Mouse (Mus musculus): ENCODE results near the gene Higd2a.
A peak's percentile ranks its signal among the peaks of the same experiment; 100 is the strongest.
"Not testable (repeated sequence)": the region's sequence is repeated elsewhere in the genome, so short reads cannot be mapped to it uniquely, and the experiment has no call there.

Gene Higd2a

GRCm38 (mm10) chr13:54582126-54582525 lies 7.9 kb upstream of the Higd2a start:
- no peak for DNase-seq (ENCODE audit: low spot score in 2 of 2)

- no peak for DNase-seq (ENCODE audit: low spot score in 2 of 2)
Observed at GRCm38 (mm10) chr13:54582860-54583259, 7.1 kb upstream of the Higd2a start.

GRCm38 (mm10) chr13:54585831-54586230 lies 4.2 kb upstream of the Higd2a start:
- DNase-seq (ENCODE audit: low spot score in 2 of 2) = no peak

- DNase-seq (ENCODE audit: low spot score in 2 of 2) = no peak
Observed at GRCm38 (mm10) chr13:54589414-54589995, 502 bp upstream of the Higd2a start.

GRCm38 (mm10) chr13:54591776-54592356 lies 1.9 kb downstream of the Higd2a start:
- no peak for DNase-seq (ENCODE audit: low spot score in 2 of 2)

- no peak for DNase-seq (ENCODE audit: low spot score in 2 of 2)
Observed at GRCm38 (mm10) chr13:54593617-54594016, 3.6 kb downstream of the Higd2a start.

GRCm38 (mm10) chr13:54596107-54596690 lies 6.2 kb downstream of the Higd2a start:
- no peak for DNase-seq (ENCODE audit: low spot score in 2 of 2)

- DNase-seq (ENCODE audit: low spot score in 2 of 2) = no peak
Observed at GRCm38 (mm10) chr13:54596870-54597269, 6.9 kb downstream of the Higd2a start.

- no peak for DNase-seq (ENCODE audit: low spot score in 2 of 2)
Observed at GRCm38 (mm10) chr13:54598622-54599143, 8.7 kb downstream of the Higd2a start.

GRCm38 (mm10) chr13:54602639-54603111 lies 12.7 kb downstream of the Higd2a start:
- DNase-seq (ENCODE audit: low spot score in 2 of 2) = no peak

- no peak for DNase-seq (ENCODE audit: low spot score in 2 of 2)
Observed at GRCm38 (mm10) chr13:54603501-54603900, 13.5 kb downstream of the Higd2a start.

- no peak for DNase-seq (ENCODE audit: low spot score in 2 of 2)
Observed at GRCm38 (mm10) chr13:54604221-54604620, 14.2 kb downstream of the Higd2a start.

- no peak for DNase-seq (ENCODE audit: low spot score in 2 of 2)
Observed at GRCm38 (mm10) chr13:54605426-54605825, 15.4 kb downstream of the Higd2a start.

GRCm38 (mm10) chr13:54607204-54607603 lies 17.2 kb downstream of the Higd2a start:
- DNase-seq (ENCODE audit: low spot score in 2 of 2) = no peak

- DNase-seq (ENCODE audit: low spot score in 2 of 2) = no peak
Observed at GRCm38 (mm10) chr13:54608002-54608401, 18.0 kb downstream of the Higd2a start.

- no peak for DNase-seq (ENCODE audit: low spot score in 2 of 2)
Observed at GRCm38 (mm10) chr13:54608666-54609065, 18.7 kb downstream of the Higd2a start.

GRCm38 (mm10) chr13:54609301-54609700 lies 19.3 kb downstream of the Higd2a start:
- no peak for DNase-seq (ENCODE audit: low spot score in 2 of 2)

GRCm38 (mm10) chr13:54610613-54610971 lies 20.6 kb downstream of the Higd2a start:
- no peak for DNase-seq (ENCODE audit: low spot score in 2 of 2)

GRCm38 (mm10) chr13:54610972-54611754 lies 21.2 kb downstream of the Higd2a start, which contains the start of gene Cltb:
TSS of gene Cltb (minus strand) at chr13:54611344.
- DNase-seq (ENCODE audit: low spot score in 2 of 2) = peak; percentile 89 to 92

- not testable (repeated sequence) for DNase-seq (ENCODE audit: low spot score in 2 of 2)
Observed at GRCm38 (mm10) chr13:54613141-54613540, 23.1 kb downstream of the Higd2a start.

GRCm38 (mm10) chr13:54616307-54616706 lies 26.3 kb downstream of the Higd2a start:
- DNase-seq (ENCODE audit: low spot score in 2 of 2) = no peak

GRCm38 (mm10) chr13:54616998-54617397 lies 27.0 kb downstream of the Higd2a start:
- no peak for DNase-seq (ENCODE audit: low spot score in 2 of 2)
